Mouse (Mus musculus) MEL (cell line): ENCODE data around the gene Vps13d. TPM values are rescaled to one million over a fixed set of nuclear protein-coding genes. Genes with fewer than 3 reads are reported as not detected.

Experiments used
- DNase-seq: peaks from one replicate; pipeline ENCODE4 v3.0.0; 2011; ENCODE audit warnings: low read depth, low spot score
- H3K27ac ChIP-seq: 2 replicates; pipeline ENCODE4 v1.5.1; 2012; ENCODE audit warnings: low read depth, mild to moderate bottlenecking, control low read depth, low read length, moderate library complexity; ENCODE audit not compliant: control insufficient read depth
- H3K27me3 ChIP-seq, 2 experiments: fragments of 150-350 bp in 1 of 2; sonication (generic) in 1 of 2; 2 replicates each; pipeline ENCODE4 v1.6.1; 2012; ENCODE audit warnings: low read length in 2 of 2, mild to moderate bottlenecking in 2 of 2, improper control_type of control experiment in 1 of 2, moderate library complexity in 1 of 2; ENCODE audit not compliant: insufficient read depth in 2 of 2, control insufficient read depth in 1 of 2
- H3K36me3 ChIP-seq, 2 experiments: 2 replicates each; pipeline ENCODE4 v1.6.1; 2012 to 2014; ENCODE audit warnings: low read length in 2 of 2, improper control_type of control experiment in 1 of 2, inconsistent platforms in 1 of 2, mild to moderate bottlenecking in 1 of 2; ENCODE audit not compliant: insufficient read depth in 2 of 2, control insufficient read depth in 1 of 2
- H3K4me1 ChIP-seq, 2 experiments: fragments of 150-350 bp in 1 of 2; sonication (generic) in 1 of 2; 2 replicates each; pipeline ENCODE4 v1.6.1; 2012; ENCODE audit warnings: low read length in 2 of 2, improper control_type of control experiment in 1 of 2, mild to moderate bottlenecking in 1 of 2; ENCODE audit not compliant: insufficient read depth in 2 of 2, control insufficient read depth in 1 of 2
- H3K4me3 ChIP-seq, 2 experiments: fragments of 150-350 bp in 1 of 2; sonication (generic) in 1 of 2; 2 replicates each; pipeline ENCODE4 v1.5.1; 2012; ENCODE audit warnings: low read depth in 2 of 2, low read length in 2 of 2, mild to moderate bottlenecking in 2 of 2, moderate library complexity in 2 of 2, control low read depth in 1 of 2, improper control_type of control experiment in 1 of 2; ENCODE audit not compliant: control insufficient read depth in 1 of 2, insufficient read depth in 1 of 2
- H3K79me2 ChIP-seq: 2 replicates; pipeline ENCODE4 v1.6.1; 2012; ENCODE audit warnings: mild to moderate bottlenecking, low read length, moderate library complexity; ENCODE audit not compliant: control insufficient read depth, poor library complexity, insufficient read depth
- H3K9ac ChIP-seq: 2 replicates; pipeline ENCODE4 v1.6.1; 2012; ENCODE audit warnings: low read depth, mild to moderate bottlenecking, control low read depth, low read length, moderate library complexity; ENCODE audit not compliant: control insufficient read depth, poor library complexity, severe bottlenecking
- H3K9me3 ChIP-seq: fragments of 150-350 bp; sonication (generic); replicated peaks from 2 replicates; pipeline ENCODE4 v1.6.1; 2012; ENCODE audit warnings: mild to moderate bottlenecking, low read length, improper control_type of control experiment, moderate library complexity; ENCODE audit not compliant: insufficient read depth
- BHLHE40 ChIP-seq: IDR thresholded peaks from 2 replicates; pipeline ENCODE4 v1.6.1; 2012; ENCODE audit warnings: low read depth, mild to moderate bottlenecking, inconsistent platforms, low read length, improper control_type of control experiment, borderline replicate concordance
- CHD1 ChIP-seq: IDR thresholded peaks from 2 replicates; pipeline ENCODE4 v1.6.1; 2012; ENCODE audit warnings: low read depth, mild to moderate bottlenecking, inconsistent platforms, low read length, improper control_type of control experiment
- ETS1 ChIP-seq: IDR thresholded peaks from 2 replicates; pipeline ENCODE4 v1.6.1; 2012; ENCODE audit warnings: low read depth, mild to moderate bottlenecking, inconsistent platforms, low read length, improper control_type of control experiment, moderate library complexity
- GABPA ChIP-seq: IDR thresholded peaks from 2 replicates; pipeline ENCODE4 v1.6.1; 2012; ENCODE audit warnings: low read depth, mild to moderate bottlenecking, inconsistent platforms, low read length, improper control_type of control experiment, moderate library complexity
- GATA1 ChIP-seq: IDR thresholded peaks from 2 replicates; pipeline ENCODE4 v1.6.1; 2011; ENCODE audit warnings: low read depth, low read length, improper control_type of control experiment
- HCFC1 ChIP-seq: IDR thresholded peaks from 2 replicates; pipeline ENCODE4 v1.6.1; 2012; ENCODE audit warnings: low read depth, mild to moderate bottlenecking, inconsistent platforms, low read length, improper control_type of control experiment, moderate library complexity
- JUND ChIP-seq: IDR thresholded peaks from 2 replicates; pipeline ENCODE4 v1.6.1; 2011; ENCODE audit warnings: low read depth, mild to moderate bottlenecking, improper control_type of control experiment, low read length
- KAT2A ChIP-seq: conservative IDR thresholded peaks from 2 replicates; pipeline ENCODE4 v1.6.1; 2012; ENCODE audit warnings: low read depth, low read length, improper control_type of control experiment, inconsistent platforms
- MAFK ChIP-seq: IDR thresholded peaks from 2 replicates; pipeline ENCODE4 v1.6.1; 2011; ENCODE audit warnings: low read depth, mild to moderate bottlenecking, low read length, improper control_type of control experiment, borderline replicate concordance
- MAX ChIP-seq: IDR thresholded peaks from 2 replicates; pipeline ENCODE4 v1.6.1; 2011; ENCODE audit warnings: low read length, improper control_type of control experiment
- MAZ ChIP-seq: IDR thresholded peaks from 2 replicates; pipeline ENCODE4 v1.6.1; 2012; ENCODE audit warnings: low read depth, mild to moderate bottlenecking, inconsistent platforms, low read length, improper control_type of control experiment
- MEF2A ChIP-seq: IDR thresholded peaks from 2 replicates; pipeline ENCODE4 v1.6.1; 2014; ENCODE audit warnings: low read depth, mild to moderate bottlenecking, inconsistent platforms, low read length, improper control_type of control experiment; ENCODE audit not compliant: poor library complexity, insufficient replicate concordance, severe bottlenecking; ENCODE audit errors: extremely low read depth
- MXI1 ChIP-seq: IDR thresholded peaks from 2 replicates; pipeline ENCODE4 v1.6.1; 2011; ENCODE audit warnings: mild to moderate bottlenecking, low read depth, low read length, improper control_type of control experiment
- NELFE ChIP-seq: IDR thresholded peaks from 2 replicates; pipeline ENCODE4 v1.6.1; 2011; ENCODE audit warnings: low read depth, low read length, improper control_type of control experiment
- NRF1 ChIP-seq: IDR thresholded peaks from 2 replicates; pipeline ENCODE4 v1.6.1; 2014; ENCODE audit warnings: low read depth, mild to moderate bottlenecking, inconsistent platforms, low read length, improper control_type of control experiment, moderate library complexity; ENCODE audit not compliant: poor library complexity, insufficient read depth, severe bottlenecking
- POLR2A ChIP-seq, 2 experiments: IDR thresholded peaks; 2 replicates each; pipeline ENCODE4 v1.6.1; 2011 to 2012; ENCODE audit warnings: low read length in 2 of 2, mild to moderate bottlenecking in 2 of 2, control low read depth in 1 of 2, improper control_type of control experiment in 1 of 2, low read depth in 1 of 2, moderate library complexity in 1 of 2; ENCODE audit not compliant: control insufficient read depth in 1 of 2, insufficient read depth in 1 of 2, poor library complexity in 1 of 2
- POLR2AphosphoS2 ChIP-seq: IDR thresholded peaks from 2 replicates; pipeline ENCODE4 v1.6.1; 2011; ENCODE audit warnings: low read length, improper control_type of control experiment
- POLR2AphosphoS5 ChIP-seq: IDR thresholded peaks from 2 replicates; pipeline ENCODE4 v1.6.1; 2012; ENCODE audit warnings: low read depth, borderline replicate concordance, mild to moderate bottlenecking, inconsistent platforms, low read length, moderate library complexity, mixed read lengths
- SIN3A ChIP-seq: IDR thresholded peaks from 2 replicates; pipeline ENCODE4 v1.6.1; 2012; ENCODE audit warnings: low read length, improper control_type of control experiment, inconsistent platforms
- SMC3 ChIP-seq: IDR thresholded peaks from 2 replicates; pipeline ENCODE4 v1.6.1; 2011; ENCODE audit warnings: low read depth, low read length, improper control_type of control experiment
- TAL1 ChIP-seq: IDR thresholded peaks from 2 replicates; pipeline ENCODE4 v1.6.1; 2012; ENCODE audit warnings: mild to moderate bottlenecking, inconsistent platforms, low read length, moderate library complexity, mixed read lengths
- UBTF ChIP-seq: IDR thresholded peaks from 2 replicates; pipeline ENCODE4 v1.6.1; 2012; ENCODE audit warnings: low read depth, mild to moderate bottlenecking, inconsistent platforms, low read length, improper control_type of control experiment, moderate library complexity, borderline replicate concordance; ENCODE audit not compliant: insufficient read depth
- USF1 ChIP-seq: IDR thresholded peaks from 2 replicates; pipeline ENCODE4 v1.6.1; 2014; ENCODE audit warnings: low read depth, mild to moderate bottlenecking, inconsistent platforms, low read length, improper control_type of control experiment, moderate library complexity
- USF2 ChIP-seq, 2 experiments: IDR thresholded peaks; 2 replicates each; pipeline ENCODE4 v1.6.1; 2011 to 2012; ENCODE audit warnings: improper control_type of control experiment in 2 of 2, low read length in 2 of 2, borderline replicate concordance in 1 of 2, inconsistent platforms in 1 of 2, low read depth in 1 of 2, mild to moderate bottlenecking in 1 of 2; ENCODE audit not compliant: insufficient read depth in 1 of 2
- ZC3H11A ChIP-seq: IDR thresholded peaks from 2 replicates; pipeline ENCODE4 v1.6.1; 2012; ENCODE audit warnings: low read depth, mild to moderate bottlenecking, inconsistent platforms, low read length, improper control_type of control experiment
- ZMIZ1 ChIP-seq: IDR thresholded peaks from 2 replicates; pipeline ENCODE4 v1.6.1; 2012; ENCODE audit warnings: low read depth, mild to moderate bottlenecking, inconsistent platforms, low read length, improper control_type of control experiment, moderate library complexity
- ZNF384 ChIP-seq: IDR thresholded peaks from 2 replicates; pipeline ENCODE4 v1.6.1; 2012; ENCODE audit warnings: low read depth, mild to moderate bottlenecking, inconsistent platforms, low read length, improper control_type of control experiment
- polyA plus RNA-seq, 2 experiments: library from polyadenylated mRNA; stranded (reverse) in 1 of 2; unstranded in 1 of 2; fragments of >175 nt in 1 of 2; fragments of >200 nt in 1 of 2; gene quantifications; 2 replicates each; pipeline versions ENCODE4 v1.2.1 to v1.2.4; 2012; ENCODE audit warnings: low replicate concordance in 2 of 2, low read depth in 1 of 2; ENCODE audit not compliant: insufficient read length in 2 of 2, insufficient read depth in 1 of 2, missing spikeins in 1 of 2
- total RNA-seq: library from RNA; depleted of rRNA; stranded (reverse); fragments of 300-350 nt; gene quantifications from 2 replicates; pipeline ENCODE4 v1.2.3, GENCODE M21; 2012

Vps13d gene
- total and polyA plus RNA-seq, 3 experiments: 8.9 to 14.5 (median 13.2) TPM

- DNase-seq: no peak
- H3K4me3 ChIP-seq: no peak overlapping the region
- no peaks in the 10 kb centered on the region for H3K27me3 ChIP-seq
- H3K36me3 ChIP-seq: no peaks in the 10 kb centered on the region; a peak in 1 of 4 replicates
- no peaks in the 10 kb centered on the region for H3K79me2 ChIP-seq
- H3K9me3 ChIP-seq: no peaks in the 10 kb centered on the region
- no peaks in the 10 kb centered on the region for H3K4me1 ChIP-seq
- no peak overlapping the region for H3K27ac ChIP-seq
- no peak for TF ChIP-seq JUND
- TF ChIP-seq ETS1: no peak
- TF ChIP-seq GABPA: no peak
- TF ChIP-seq MAZ: no peak
- no peak for TF ChIP-seq MAX
- no peak for TF ChIP-seq KAT2A
- TF ChIP-seq MXI1: no peak
- TF ChIP-seq MEF2A: no peak
- TF ChIP-seq HCFC1: no peak
- TF ChIP-seq ZC3H11A: no peak
- no peak for TF ChIP-seq POLR2A (IDR thresholded peaks at IDR 0.05; ENCODE audit: control insufficient read depth in 1 of 2, insufficient read depth in 1 of 2, low read depth in 1 of 2, low read length in 2 of 2, poor library complexity in 1 of 2)
- TF ChIP-seq BHLHE40: no peak
- TF ChIP-seq SIN3A: no peak
- TF ChIP-seq SMC3: no peak
- TF ChIP-seq GATA1: no peak
- TF ChIP-seq UBTF: no peak
- TF ChIP-seq ZMIZ1: no peak
- H3K9ac ChIP-seq: no peak overlapping the region
These were observed 16.3 kb upstream of the Vps13d start for GRCm38 (mm10) chr4:145211076-145211475.

GRCm38 (mm10) chr4:145210564-145210963 lies 15.8 kb upstream of the Vps13d start:
- Histone ChIP-seq H3K36me3 (no peaks in the 10 kb centered on the region; a peak in 1 of 4 replicates), H3K4me3 (no peak overlapping the region), H3K27ac (no peak overlapping the region), H3K27me3 (no peaks in the 10 kb centered on the region), H3K9ac (no peak overlapping the region)
- TF ChIP-seq MEF2A (no peak), NRF1 (no peak), POLR2AphosphoS5 (no peak), USF2 (IDR thresholded peaks at IDR 0.05; ENCODE audit: borderline replicate concordance in 1 of 2, insufficient read depth in 1 of 2, low read depth in 1 of 2, low read length in 2 of 2) (no peak), TAL1 (no peak), MXI1 (no peak), ZNF384 (no peak), GATA1 (no peak), BHLHE40 (no peak), USF1 (no peak), UBTF (no peak), NELFE (no peak), CHD1 (no peak), SMC3 (no peak), MAFK (no peak), POLR2AphosphoS2 (no peak), SIN3A (no peak)
- TF ChIP-seq, all 39 proteins: peak for 0
- no peak for DNase-seq
- H3K9me3 ChIP-seq: no peaks in the 10 kb centered on the region
- H3K79me2 ChIP-seq: no peaks in the 10 kb centered on the region
- no peaks in the 10 kb centered on the region for H3K4me1 ChIP-seq
